Mouse (Mus musculus) midbrain, embryonic 12.5 days (tissue): ENCODE measurements around the gene Isg20l2. TPM values are rescaled to one million over a fixed set of nuclear protein-coding genes. Genes with fewer than 3 reads are reported as not detected.
"Not testable (repeated sequence)": the region's sequence is repeated elsewhere in the genome, so short reads cannot be mapped to it uniquely, and the experiment has no call there.

Experiments used
- ATAC-seq: fragments of 200-750 bp; cut with Nextera tagmentation; 2 replicates; pipeline ENCODE4 v1.8.0; 2017; ENCODE audit warnings: low read depth, moderate TSS enrichment, moderate library complexity; ENCODE audit not compliant: low FRiP score
- H3K27ac ChIP-seq: fragments of 300-500 bp; sonication (generic); replicated peaks from 2 replicates; pipeline ENCODE4 v1.5.1; 2016; ENCODE audit warnings: mild to moderate bottlenecking
- H3K27me3 ChIP-seq: fragments of 300-500 bp; sonication (generic); 2 replicates; pipeline ENCODE4 v1.6.1; 2016; ENCODE audit warnings: mild to moderate bottlenecking
- H3K36me3 ChIP-seq: fragments of 300-500 bp; sonication (generic); 2 replicates; pipeline ENCODE4 v1.6.1; 2016
- H3K4me1 ChIP-seq: fragments of 300-500 bp; sonication (generic); 2 replicates; pipeline ENCODE4 v1.6.1; 2016
- H3K4me2 ChIP-seq: fragments of 300-500 bp; sonication (generic); replicated peaks from 2 replicates; pipeline ENCODE4 v1.6.1; 2016; ENCODE audit warnings: mild to moderate bottlenecking, moderate library complexity
- H3K4me3 ChIP-seq: fragments of 300-500 bp; sonication (generic); 2 replicates; pipeline ENCODE4 v1.5.1; 2016; ENCODE audit warnings: mild to moderate bottlenecking
- H3K9ac ChIP-seq: fragments of 300-500 bp; sonication (generic); replicated peaks from 2 replicates; pipeline ENCODE4 v1.6.1; 2016; ENCODE audit warnings: mild to moderate bottlenecking, moderate library complexity
- H3K9me3 ChIP-seq: fragments of 300-500 bp; sonication (generic); 2 replicates; pipeline ENCODE4 v1.6.1; 2016; ENCODE audit warnings: mild to moderate bottlenecking
- WGBS: fragments of 180-500 bp; shearing (Covaris S2); methylation state at CpG from one replicate; pipeline ENCODE4 v1.1.7; 2016; 5-methylcytosine and 5-hydroxymethylcytosine counted together
- polyA plus RNA-seq: library from polyadenylated mRNA; unstranded; fragments of >200 nt; fragmentation: Nextera tagmentation; extraction: Ambion mirVana; gene quantifications from 2 replicates; pipeline ENCODE4 v1.2.1, GENCODE M21; 2016

Gene Isg20l2
- polyA plus RNA-seq: 78.7 and 79.0 TPM in 2 replicates

DNA sequence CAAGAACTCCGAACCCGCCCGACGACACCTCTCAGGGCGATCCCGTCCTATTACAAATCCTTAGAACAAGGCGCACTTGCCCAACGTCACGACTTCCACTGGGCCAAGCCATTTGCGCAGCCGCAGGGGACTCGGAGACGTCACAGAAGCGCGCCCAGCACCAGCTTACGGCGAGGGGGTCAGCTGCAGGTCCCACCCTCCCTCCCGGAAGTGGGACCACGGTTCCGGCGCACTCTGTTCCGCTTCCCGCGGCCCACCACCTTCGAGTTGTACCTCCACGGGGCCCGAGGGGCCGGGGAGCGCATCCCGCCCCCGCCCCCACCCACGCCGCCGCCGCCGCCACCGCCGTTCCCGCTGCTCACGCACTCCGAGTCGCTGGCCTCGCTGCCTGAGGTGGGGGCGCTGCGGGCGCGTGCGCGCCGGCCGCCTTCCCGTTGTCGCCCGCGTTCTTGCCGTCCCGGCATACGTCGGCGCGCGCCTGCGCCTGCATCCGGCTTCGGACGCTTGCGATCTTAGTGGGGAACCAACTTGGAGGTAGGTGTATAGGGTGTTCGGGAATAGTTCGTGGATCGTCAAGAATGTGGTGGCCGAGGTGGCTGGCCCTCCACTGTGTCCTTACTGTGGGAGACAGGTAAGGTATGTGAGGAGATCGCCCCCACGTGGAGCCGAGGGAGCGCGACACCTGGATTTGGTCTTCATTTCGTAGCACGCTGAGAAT lies at the start of gene Isg20l2, which contains the start of gene Rrnad1:
TSS of gene Isg20l2 (plus strand) at position 237 of the 718 bp plus-strand sequence.
TSS of gene Rrnad1 (minus strand) at position 640 of the 718 bp plus-strand sequence.
- Histone ChIP-seq H3K9me3 (no peaks in the 10 kb centered on the region), H3K9ac (peak within 1 kb of the TSS; percentile 91), H3K36me3 (peaks cover 53% of the 10 kb centered on the region), H3K4me3 (peak within 1 kb of the TSS; percentile 99), H3K4me2 (peak within 1 kb of the TSS; percentile 84), H3K27me3 (no peaks in the 10 kb centered on the region), H3K27ac (peak within 1 kb of the TSS; percentile 87), H3K4me1 (peaks cover 36% of the 10 kb centered on the region)
- WGBS: under 1% methylated on average over 58 of the region's 78 CpGs
- peak; percentile 97 for ATAC-seq

DNA sequence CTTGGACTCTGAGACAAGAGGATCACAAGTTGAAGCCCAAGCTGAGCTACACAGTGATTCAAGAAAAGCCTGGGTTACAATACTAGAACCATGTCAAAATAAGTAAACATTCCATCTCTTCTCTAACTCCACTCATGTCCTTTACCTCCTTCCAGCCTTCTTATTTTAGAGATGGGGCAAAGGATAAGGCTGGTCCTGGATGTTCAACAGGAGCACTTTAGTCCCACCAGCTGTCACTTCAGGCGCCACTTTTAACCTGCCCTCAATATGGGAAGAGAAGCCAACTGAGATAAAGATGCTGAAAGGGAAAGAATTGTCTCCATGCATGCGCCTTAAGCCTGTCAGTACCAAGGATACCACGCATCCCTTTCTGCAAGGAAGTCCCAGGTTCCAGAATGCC lies 45.8 kb upstream of the Isg20l2 start:
- H3K27me3 ChIP-seq: no peaks in the 10 kb centered on the region
- 2% methylated on average over 3 of the region's 3 CpGs for WGBS
- peaks cover 15% of the 10 kb centered on the region; the same call in 1 of the 2 replicates for H3K36me3 ChIP-seq
- H3K4me3 ChIP-seq: peak overlapping the region; percentile 99
- no peak for ATAC-seq
- no peak overlapping the region for H3K27ac ChIP-seq
- H3K4me1 ChIP-seq: peaks cover 21% of the 10 kb centered on the region
- peak overlapping the region; percentile 94 for H3K4me2 ChIP-seq
- no peaks in the 10 kb centered on the region for H3K9me3 ChIP-seq
- H3K9ac ChIP-seq: peak overlapping the region; percentile 97

DNA sequence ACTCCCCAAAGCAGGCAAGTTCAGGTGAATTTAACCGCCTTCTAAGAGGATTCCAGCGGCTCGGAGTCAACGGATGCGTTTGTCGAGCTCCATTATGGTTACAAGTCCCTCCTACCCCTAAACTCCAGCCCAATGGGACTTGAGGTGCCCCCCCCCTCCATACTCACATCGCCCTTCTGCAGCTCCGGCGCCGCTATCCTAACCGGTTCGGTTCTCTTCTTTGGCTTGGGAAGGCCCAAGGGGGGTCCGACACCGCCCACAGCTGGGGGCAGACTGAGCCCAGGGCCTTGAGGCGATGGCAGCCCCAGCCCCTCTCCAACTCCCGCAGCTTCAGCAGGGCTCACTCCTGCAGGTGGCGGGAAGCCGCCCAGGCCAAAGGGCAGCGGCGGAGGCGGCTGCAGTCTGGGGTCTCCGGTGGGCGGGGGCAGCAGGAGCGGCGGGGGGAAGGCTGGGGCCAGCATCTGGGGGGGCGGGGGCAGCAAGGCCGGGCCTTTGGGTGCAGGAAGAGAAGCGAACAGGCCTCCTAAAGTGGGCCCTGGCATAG lies 45.3 kb upstream of the Isg20l2 start:
- Histone ChIP-seq H3K4me3 (peak overlapping the region; percentile 99), H3K27ac (peak overlapping the region; percentile 83), H3K36me3 (peaks cover 14% of the 10 kb centered on the region; the same call in 1 of the 2 replicates), H3K4me2 (peak overlapping the region; percentile 94), H3K27me3 (no peaks in the 10 kb centered on the region), H3K9ac (peak overlapping the region; percentile 97), H3K4me1 (peaks cover 21% of the 10 kb centered on the region), H3K9me3 (no peaks in the 10 kb centered on the region)
- WGBS: under 1% methylated on average over 28 of the region's 28 CpGs
- ATAC-seq: peak; percentile 20

DNA sequence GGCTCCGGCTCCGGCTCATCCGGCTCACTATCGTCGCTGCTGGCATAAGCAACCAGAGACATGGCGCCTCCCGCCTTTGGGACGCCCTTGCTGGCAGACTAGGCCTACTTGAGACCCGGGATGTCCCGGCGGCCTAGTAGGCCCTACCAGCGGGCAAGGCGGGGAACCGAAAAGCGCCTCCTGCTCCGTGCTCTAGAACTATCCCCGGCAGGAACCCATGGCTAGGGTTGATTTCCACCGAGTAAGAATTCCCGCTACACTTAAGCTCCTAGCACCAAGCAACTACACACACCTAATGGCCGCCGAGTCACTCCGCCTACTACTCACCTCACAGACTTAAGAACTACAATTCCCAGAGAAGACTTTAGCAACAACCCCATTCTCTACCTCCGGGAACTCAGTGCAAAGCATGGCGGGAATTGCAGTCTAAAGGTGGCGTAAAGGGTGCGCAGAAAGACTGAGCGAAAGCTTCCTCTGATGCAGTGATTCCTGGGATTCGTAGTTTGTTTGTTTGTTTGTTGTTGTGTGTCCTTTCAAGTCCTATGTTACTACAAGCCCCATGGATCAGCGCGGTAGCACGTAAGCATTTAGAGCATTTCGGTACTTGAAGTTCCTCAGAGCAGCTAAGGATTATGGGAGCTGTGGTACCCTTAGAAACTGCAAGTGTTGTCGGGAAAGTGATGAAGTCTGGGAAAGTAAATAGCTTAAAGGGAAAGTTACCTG lies 44.7 kb upstream of the Isg20l2 start, which contains the start of gene Prcc:
TSS of gene Prcc (minus strand) at position 328 of the 723 bp plus-strand sequence.
- under 1% methylated on average over 33 of the region's 33 CpGs for WGBS
- no peaks in the 10 kb centered on the region for H3K27me3 ChIP-seq
- peak within 1 kb of the TSS; percentile 94 for H3K4me2 ChIP-seq
- peaks cover 21% of the 10 kb centered on the region for H3K4me1 ChIP-seq
- peak; percentile 98 for ATAC-seq
- H3K9me3 ChIP-seq: no peaks in the 10 kb centered on the region
- H3K36me3 ChIP-seq: peaks cover 9% of the 10 kb centered on the region; the same call in 1 of the 2 replicates
- H3K4me3 ChIP-seq: peak within 1 kb of the TSS; percentile 99
- H3K27ac ChIP-seq: peak within 1 kb of the TSS; percentile 83
- H3K9ac ChIP-seq: peak within 1 kb of the TSS; percentile 97

DNA sequence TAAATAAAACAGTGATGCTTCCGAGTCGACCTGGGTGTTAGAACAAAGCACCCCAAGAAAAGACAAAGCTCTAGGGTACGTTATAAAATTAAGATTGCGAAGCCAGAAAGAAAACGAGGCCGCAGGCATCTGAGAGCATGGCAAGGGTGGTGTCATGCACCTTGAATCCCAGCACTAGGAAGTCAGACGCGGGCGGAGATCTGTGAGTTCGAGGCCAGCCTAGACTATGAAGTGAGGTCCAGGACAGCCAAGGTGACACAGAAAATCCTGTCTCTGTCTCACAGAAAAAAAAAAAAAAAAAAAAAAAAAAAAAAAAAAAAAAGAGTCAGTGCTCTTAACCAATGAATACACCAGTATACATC lies 44.1 kb upstream of the Isg20l2 start:
- Histone ChIP-seq H3K27me3 (no peaks in the 10 kb centered on the region), H3K4me3 (peak overlapping the region; percentile 99), H3K4me2 (peak overlapping the region; percentile 47), H3K9me3 (no peaks in the 10 kb centered on the region), H3K9ac (no peak overlapping the region), H3K36me3 (0 out of 2 replicates have a peak, but pooled peaks cover 5% of the 10 kb centered on the region), H3K4me1 (peaks cover 21% of the 10 kb centered on the region), H3K27ac (no peak overlapping the region; the same call in 1 of the 2 replicates)
- ATAC-seq: no peak; the same call in none of the 2 replicates
- 7% methylated on average over 10 of the region's 10 CpGs for WGBS

DNA sequence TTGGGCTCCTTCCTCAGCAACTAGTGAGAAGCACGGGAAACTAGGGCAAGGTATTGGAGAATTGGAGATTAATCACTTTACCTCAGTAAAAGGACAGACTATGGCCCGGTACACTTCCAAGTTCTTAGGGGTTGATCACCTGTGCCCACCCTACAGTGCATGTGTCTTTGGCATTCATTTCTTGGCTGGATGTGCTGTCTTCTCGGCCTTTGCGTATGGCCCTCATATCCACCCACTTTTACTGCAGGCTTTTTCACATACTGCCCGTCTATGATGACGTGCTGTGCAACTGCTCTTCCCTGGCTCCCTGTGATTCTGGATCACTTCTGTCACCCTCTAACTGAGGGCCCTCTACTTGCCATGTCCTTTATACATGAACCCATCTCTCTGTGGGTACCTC lies 43.7 kb upstream of the Isg20l2 start:
- Histone ChIP-seq H3K9me3 (no peaks in the 10 kb centered on the region), H3K4me1 (peaks cover 21% of the 10 kb centered on the region), H3K4me2 (peak overlapping the region; percentile 47), H3K4me3 (peak overlapping the region; percentile 99; the same call in 1 of the 2 replicates), H3K27me3 (no peaks in the 10 kb centered on the region), H3K27ac (no peak overlapping the region), H3K36me3 (0 out of 2 replicates have a peak, but pooled peaks cover 2% of the 10 kb centered on the region), H3K9ac (no peak overlapping the region)
- no peak for ATAC-seq
- 85% methylated on average over 6 of the region's 6 CpGs for WGBS

DNA sequence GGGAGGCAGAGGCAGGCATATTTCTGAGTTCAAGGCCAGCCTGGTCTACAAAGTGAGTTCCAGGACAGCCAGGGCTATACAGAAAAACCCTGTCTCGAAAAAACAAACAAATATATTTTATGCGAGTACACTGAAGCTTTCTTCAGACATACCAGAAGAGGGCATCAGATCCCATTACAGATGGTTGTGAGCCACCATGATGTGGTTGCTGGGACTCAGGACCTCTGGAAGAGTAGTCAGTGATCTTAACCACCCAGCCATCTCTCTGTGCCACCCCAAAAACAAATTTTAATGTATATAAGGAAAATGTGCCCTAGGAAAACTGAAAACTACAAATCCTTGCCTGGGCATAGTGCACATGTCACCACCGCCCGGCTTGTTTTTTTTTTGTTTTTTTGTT lies 42.7 kb upstream of the Isg20l2 start:
- H3K36me3 ChIP-seq, H3K4me3 ChIP-seq, H3K4me2 ChIP-seq, H3K27me3 ChIP-seq, H3K9me3 ChIP-seq, H3K9ac ChIP-seq, H3K27ac ChIP-seq, ATAC-seq: not testable (repeated sequence)
- H3K4me1 ChIP-seq: peaks cover 20% of the 10 kb centered on the region
- 81% methylated on average over 4 of the region's 4 CpGs for WGBS

DNA sequence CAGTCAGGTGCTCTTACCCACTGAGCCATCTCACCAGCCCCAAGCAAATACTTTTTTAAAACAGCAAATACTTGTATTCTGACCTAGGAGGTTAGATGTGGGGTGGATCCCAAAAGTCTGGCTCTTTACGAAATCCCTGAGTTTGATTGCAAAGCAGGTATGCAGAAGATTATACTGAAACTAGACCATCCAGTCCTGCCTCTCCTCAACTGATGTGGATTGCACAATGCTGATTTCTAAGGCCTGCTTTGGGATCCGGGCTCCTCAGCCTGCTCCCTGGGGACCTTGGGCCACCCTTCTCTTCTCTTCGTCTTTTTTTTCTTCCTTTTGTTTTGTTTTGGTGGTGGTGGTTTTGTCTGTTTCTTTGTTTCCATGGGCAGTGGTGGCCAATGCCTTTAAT lies 38.6 kb upstream of the Isg20l2 start:
- 46% methylated on average over 3 of the region's 3 CpGs for WGBS
- H3K4me1 ChIP-seq: no peaks in the 10 kb centered on the region
- H3K27me3 ChIP-seq: no peaks in the 10 kb centered on the region
- ATAC-seq: no peak
- H3K9ac ChIP-seq: no peak overlapping the region
- no peaks in the 10 kb centered on the region for H3K9me3 ChIP-seq
- H3K4me2 ChIP-seq: no peak overlapping the region
- H3K36me3 ChIP-seq: no peaks in the 10 kb centered on the region
- H3K27ac ChIP-seq: no peak overlapping the region
- H3K4me3 ChIP-seq: no peak overlapping the region

GRCm38 (mm10) chr3:87893367-87893905 lies 36.7 kb upstream of the Isg20l2 start:
- H3K27ac ChIP-seq: no peak overlapping the region
- H3K4me1 ChIP-seq: no peaks in the 10 kb centered on the region
- no peaks in the 10 kb centered on the region for H3K36me3 ChIP-seq
- ATAC-seq: no peak
- WGBS: 59% methylated on average over 3 of the region's 3 CpGs
- H3K4me2 ChIP-seq: no peak overlapping the region
- H3K9ac ChIP-seq: no peak overlapping the region
- H3K4me3 ChIP-seq: no peak overlapping the region
- no peaks in the 10 kb centered on the region for H3K9me3 ChIP-seq
- no peaks in the 10 kb centered on the region for H3K27me3 ChIP-seq

DNA sequence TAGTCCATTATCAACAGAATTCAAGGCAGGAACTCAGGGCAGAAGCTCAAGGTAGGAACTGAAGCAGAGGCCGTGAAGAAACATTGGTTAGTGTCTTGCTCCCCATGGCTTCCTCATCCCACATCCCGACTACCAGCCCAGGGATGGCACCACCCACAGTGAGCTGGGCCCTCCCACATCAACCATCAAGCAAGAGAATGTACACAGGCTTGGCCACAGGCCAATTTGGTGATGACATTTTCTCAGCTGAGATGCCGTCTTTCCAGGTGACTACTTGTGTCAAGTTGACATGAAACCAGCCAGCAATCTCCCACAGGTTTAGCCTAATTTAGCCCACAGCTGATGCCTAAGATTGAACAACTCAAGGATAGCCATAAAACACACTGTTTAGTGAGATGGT lies 30.8 kb upstream of the Isg20l2 start:
- H3K4me3 ChIP-seq: no peak overlapping the region
- H3K27me3 ChIP-seq: no peaks in the 10 kb centered on the region
- WGBS: 76% methylated on average over 3 of the region's 3 CpGs
- no peaks in the 10 kb centered on the region for H3K4me1 ChIP-seq
- H3K9me3 ChIP-seq: no peaks in the 10 kb centered on the region
- no peak overlapping the region for H3K4me2 ChIP-seq
- no peak overlapping the region for H3K9ac ChIP-seq
- no peak for ATAC-seq
- no peaks in the 10 kb centered on the region for H3K36me3 ChIP-seq
- no peak overlapping the region for H3K27ac ChIP-seq

GRCm38 (mm10) chr3:87899776-87900175 lies 30.3 kb upstream of the Isg20l2 start:
- Histone ChIP-seq H3K4me3 (no peak overlapping the region), H3K9me3 (no peaks in the 10 kb centered on the region), H3K36me3 (no peaks in the 10 kb centered on the region), H3K4me1 (no peaks in the 10 kb centered on the region), H3K27ac (no peak overlapping the region), H3K9ac (no peak overlapping the region), H3K4me2 (no peak overlapping the region), H3K27me3 (no peaks in the 10 kb centered on the region)
- 81% methylated on average over 3 of the region's 3 CpGs for WGBS
- no peak for ATAC-seq
